Mouse (Mus musculus) spleen, adult 18-20 months (tissue): ENCODE results near the gene Trpv4.

Source experiments
- DNase-seq, 2 experiments: peaks; one replicate each; pipeline ENCODE4 v3.0.0; 2022; ENCODE audit warnings: mixed read lengths in 2 of 2

Trpv4 gene

DNA sequence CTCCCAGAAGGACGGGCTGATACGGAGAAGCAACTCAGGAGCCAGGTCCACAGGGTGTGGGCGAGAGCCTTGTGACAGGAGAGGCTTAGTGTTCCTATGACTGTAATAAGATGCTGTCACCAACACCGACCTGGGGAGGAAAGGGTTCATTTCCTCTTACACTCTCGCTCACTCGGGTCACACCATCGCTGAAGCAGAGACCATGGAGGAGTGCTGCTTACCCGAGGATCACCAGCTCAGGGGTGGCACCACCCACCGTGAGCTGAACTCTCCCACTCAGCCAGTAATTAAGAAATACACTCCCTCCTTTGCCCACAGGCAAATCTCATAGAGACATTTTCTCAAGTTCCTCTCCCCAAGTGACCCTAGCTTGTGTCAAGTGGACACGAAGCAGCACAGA, 69.8 kb downstream of the Trpv4 start:
- DNase-seq: no peak

DNA sequence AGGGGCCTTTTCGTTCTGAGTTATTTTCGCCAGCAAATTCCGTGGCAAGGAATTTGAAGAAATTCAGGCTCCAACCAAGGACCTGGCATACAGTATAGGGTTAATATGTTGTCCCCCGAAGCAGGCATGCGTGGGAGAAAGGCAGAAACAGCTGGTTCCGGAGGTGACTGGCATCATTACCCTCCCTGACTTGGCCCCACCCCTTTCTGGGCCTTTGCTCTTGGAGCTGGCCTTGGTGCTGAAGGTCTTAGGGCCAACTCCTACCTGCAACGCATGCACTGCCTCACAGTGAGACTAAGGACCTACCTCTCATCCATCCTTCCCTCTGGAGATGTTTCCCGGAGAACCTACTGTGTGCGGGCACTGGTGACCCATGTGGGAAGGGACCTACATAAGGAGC, 70.3 kb downstream of the Trpv4 start:
- peak; percentile 68 to 78 for DNase-seq

DNA sequence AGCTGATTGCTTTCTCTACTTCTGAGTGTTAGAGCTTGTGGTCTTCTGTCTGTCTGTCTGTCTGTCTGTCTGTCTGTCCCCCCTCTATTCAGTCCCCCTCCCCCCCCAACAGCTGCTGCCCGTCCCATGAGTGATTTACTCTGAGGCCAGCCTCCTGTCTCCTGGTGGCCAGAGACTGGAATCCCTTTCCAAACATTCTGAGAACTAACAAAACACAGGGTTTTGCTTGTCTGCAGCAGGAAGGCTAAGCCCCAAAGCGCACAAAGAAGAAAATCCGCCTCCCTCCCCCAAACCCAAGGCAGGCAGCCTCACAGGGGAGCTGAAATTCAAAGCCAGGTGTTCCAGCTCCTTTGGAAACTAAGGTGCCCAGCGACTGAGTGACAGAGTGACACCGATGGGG, 72.5 kb downstream of the Trpv4 start:
- DNase-seq: no peak

DNA sequence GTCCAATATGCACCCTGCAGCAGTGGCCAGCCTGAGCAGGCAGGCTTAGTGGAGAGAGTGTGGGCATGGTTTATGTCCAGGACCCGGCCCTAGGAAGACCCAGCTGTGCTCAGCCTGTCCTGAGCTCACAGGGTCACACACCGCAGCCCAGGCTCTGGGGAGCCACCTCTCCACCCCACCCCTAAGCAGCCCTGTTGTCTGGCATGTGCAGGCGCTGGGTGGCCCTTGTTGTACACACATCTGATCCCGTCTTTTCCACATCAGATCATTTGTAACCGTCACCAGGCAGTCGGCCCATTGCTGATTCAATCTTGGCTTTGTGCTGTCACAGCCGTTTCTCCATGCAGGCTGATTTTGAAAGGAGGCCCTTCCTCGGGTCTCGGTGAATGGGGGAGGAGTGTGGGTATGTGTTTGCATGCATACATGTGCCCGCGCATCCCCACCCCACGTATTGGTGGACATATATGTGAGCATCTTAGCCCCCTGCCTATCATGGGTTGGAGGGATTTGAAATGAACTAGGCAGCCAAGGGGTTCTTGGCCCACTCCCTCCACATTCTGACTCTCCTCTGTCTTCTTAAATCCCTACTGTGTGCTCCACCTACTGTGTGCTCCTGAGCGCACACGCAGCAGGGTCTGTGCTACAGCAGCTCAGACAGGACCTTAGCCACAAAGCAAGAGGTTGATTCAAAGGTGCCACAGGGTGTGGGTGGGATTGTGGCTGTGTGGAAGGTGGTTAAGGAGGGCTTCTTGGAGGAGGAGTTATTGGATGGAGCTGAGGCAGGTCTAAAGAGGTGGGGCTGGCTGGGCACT, 73.7 kb downstream of the Trpv4 start:
- no peak for DNase-seq

DNA sequence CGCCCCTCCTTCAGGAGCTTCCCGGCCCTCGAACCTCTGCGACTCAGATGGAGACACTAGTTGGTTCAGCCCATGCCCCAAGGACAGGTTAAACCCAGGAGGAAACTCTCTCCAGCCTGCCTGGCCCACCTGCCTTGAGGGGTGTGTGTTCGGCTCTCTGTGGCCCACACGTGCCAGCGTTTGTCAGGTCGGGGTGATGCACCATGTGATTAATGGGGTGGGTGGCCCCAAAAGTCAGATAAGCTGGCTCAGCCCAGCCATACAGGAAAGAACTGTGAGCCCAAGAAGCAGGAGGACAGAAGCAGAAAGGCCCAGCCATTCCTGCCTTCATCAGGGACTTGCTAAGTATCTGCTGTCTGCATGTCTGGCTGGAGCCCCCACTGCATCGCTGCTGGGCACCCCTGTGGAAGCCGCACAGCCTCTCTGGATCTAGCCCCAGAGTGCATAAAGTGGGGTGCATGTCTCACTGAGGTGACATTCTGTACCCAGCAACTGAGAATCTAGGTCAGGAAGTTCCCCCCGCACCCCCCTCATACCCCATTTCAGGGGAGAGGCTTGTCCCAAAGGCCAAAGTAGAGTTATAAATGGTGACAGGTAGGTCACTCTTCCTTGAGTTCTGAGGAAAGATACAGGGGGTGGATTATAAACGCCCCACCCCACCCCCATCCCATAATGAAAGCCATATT, 74.6 kb downstream of the Trpv4 start:
- no peak for DNase-seq

DNA sequence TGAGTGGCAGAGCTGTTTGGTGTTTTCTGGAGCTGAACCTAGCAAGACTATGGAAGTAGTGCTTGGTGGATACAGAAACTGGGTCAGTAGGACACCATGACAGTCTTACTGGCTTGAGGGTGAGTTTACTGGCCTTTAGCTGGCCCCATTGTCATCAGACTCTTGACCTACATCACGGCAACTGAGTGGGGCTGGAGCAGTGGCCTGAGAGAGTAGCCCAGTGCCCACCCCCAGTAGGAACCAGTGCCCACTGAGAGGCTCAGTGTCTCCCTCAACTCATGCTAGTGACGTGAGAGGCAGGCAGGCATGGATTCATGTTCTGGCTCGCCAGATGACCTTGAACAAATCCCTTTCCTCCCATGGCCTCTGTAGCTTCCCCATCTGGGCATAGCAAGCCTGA, 75.2 kb downstream of the Trpv4 start:
- DNase-seq: no peak

DNA sequence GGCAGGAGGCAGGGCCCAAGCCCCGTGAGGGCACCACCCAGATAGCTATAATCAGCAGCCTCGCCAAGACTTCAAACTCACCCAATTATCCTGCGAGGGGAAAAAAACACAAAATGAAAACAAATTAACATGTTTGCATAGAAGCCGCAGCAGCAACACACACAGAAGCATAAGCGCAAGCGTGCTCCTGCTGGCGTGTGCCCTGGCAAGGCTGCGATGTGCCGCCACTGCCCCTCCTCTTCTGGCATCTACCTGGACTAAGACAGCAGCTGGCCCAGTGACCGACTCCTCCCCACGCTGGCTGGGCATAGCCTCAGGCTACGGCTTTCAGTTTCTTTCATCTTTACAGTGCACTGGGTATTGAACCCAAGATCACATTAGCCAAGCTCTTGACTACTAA, 76.7 kb downstream of the Trpv4 start:
- DNase-seq: no peak

DNA sequence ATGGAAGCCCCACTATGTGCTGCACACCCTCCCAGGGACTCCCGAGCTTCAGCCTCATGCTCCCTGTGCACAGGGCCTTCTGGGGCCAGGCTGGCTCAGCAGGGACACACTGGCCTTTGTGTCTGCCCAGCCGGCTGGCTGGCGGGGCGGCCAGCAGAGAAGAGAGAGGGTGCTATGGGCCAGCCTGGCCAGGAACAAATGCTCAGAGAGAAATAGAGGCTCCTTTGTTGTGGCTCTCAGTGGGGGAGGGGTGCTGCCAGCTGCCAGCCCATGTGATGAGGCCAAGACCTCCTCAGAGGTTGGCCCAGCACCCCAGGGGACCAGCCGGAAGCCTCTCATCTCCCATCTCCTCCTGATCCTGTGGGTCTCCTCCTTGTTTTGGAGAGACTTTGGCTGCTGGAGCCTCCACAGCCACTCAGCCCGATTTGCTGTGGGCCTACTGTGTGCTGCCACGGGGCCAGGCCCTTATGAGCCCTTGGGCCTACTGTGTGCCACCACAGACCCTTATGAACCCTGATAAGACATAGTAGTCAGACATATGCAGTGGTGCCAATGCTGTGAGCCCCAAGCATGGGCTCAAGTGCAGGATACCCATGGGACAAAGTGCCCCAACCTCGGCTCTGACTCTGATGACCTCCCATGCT, 78.4 kb downstream of the Trpv4 start:
- no peak for DNase-seq

DNA sequence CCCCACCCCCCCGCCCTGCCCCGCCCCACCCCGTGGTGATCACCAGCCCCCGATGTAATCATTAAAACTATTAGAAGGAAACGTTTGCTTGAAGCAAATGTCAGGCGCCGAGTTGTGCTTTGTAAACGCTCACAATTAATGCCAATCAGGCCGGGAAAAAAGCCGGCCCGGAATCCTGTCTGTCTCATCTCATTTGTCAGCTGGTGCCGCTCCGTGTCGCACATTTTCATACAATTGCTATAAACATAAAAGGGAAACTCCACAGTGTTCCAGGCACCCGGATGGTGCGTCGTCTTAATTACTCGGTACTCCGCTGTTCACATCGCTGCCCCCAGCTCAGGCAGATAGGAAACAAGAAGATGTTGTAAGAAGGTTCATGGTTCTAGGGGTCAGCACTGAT, 79.9 kb downstream of the Trpv4 start:
- DNase-seq: no peak

DNA sequence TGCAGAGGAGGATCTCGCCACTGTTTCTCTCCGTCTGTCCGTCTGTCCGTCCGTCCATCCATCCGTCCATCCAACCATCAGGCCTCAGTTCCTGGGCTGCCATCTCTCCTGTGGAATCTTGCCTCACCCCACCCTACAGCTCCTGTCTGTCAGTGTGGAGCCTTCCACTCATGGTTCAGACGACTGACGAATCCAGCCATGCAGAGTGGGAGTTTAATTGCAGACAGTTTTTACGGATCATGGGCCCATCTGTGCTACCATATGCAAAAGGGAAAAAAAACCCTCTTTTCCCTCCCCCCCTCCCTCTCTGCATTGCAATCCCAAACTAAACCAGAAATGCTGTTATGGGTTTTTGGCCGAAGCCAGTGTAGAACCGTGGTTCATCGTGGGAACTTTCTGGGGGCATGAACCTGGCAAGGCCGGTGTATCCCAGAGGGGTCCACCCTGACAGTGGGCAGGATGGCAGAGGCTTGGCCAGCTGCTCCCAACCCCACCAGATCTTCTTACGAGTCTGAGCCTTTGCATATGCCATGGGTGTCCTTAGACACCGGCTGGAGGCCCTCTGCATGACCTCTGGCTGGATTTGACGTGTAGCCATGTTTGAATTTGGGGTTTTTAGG, 82.1 kb downstream of the Trpv4 start:
- no peak for DNase-seq

DNA sequence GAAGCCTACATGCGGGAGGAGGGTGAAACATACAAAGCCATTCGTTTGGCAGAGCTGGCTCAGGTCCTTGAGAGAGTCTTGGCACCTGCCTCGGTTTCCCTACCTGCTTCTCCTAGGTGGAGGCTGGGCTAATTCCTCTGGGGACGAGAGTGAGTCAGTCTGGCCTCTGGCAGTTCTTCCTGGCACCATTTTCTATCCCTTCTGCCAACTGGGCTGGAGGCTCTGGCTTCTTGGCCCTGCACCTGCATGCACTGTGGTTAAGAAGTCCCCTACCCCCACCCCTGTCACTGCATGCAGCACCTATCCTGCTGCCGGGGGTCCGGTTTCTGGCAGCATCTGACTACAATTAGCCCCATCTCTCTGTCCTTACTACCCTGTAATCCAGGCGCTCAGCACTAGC, 82.7 kb downstream of the Trpv4 start:
- DNase-seq: no peak

DNA sequence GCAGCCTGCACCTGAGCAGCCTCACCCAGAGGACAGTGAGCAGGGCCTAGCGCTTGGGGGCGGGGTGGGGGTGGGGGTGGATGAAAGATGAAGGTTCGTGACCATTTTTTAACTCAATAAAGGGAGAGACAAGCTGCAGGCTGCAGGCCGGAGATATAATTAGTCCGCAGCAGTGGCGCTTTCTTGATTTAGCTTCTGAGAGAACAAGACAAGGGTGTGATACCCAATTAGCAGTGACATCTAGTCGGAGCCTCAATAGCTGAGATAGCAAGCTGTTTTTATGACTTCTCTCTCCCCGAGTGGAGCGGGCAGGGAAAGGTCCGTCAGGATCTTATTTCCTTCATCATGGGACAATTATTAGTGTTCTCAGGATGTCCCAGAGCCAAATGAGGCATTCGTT, 83.2 kb downstream of the Trpv4 start:
- no peak for DNase-seq

DNA sequence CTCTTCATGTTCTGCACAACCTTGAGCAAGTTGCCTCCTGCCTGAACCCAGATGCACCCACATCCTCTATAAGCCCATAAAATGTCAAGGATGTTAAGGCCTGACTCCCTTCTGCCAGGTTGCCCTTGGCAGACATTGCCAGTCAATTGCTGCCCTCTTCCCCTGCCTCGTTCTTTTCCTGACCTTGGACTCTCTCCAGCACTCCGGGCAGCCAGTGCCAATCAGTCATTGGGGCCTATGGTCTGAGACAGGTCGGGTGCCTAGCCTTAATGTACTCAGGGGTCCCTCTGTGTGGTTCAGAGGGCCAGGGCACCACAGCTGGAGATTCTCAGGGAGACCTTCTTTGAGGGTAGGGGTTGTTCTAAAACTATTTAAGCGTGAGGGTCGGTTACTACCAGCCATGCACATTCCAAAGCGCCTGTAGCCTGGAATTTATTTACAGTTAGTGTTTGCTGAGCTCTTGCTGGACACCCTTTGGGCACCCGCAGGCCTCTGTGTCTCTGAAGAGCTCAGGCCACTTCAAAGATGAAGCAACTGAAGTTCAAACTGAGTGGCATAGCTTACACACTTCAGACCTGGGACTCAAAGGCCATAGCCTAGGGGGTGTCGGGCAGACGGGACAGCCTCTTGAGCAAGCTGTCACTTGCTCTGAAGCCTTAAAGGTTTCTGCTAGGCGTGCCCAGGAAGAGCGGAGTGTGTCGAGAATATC, 84.1 kb downstream of the Trpv4 start:
- DNase-seq: no peak

DNA sequence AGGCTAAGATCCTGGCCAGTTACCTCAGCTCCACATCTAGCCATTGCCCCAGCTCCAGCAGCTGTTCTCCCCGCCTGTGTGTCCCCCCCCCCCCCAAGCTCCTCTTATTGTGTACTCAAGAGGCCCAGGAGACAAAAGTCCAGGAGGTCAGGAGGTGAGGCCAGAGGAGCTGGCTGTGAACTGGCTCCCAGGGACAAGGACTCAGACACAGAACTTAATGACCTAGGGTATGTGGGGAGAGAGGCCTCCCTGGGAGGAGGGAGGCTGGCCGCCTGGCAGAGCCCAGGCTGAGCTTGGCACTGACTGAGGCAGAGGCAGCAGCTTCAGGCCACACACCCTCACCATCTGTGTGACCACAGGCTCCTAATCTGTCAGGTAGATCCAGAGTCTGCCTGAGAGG, 85.2 kb downstream of the Trpv4 start:
- no peak for DNase-seq
